Mouse (Mus musculus) adrenal gland, adult 8-10 months (tissue): ENCODE measurements around the gene Zfp36. TPM values are rescaled to one million over a fixed set of nuclear protein-coding genes. Genes with fewer than 3 reads are reported as not detected.

Source experiments
- DNase-seq: peaks from one replicate; pipeline ENCODE4 v3.0.0; 2022
- total RNA-seq, 4 experiments: library from RNA; stranded (reverse); gene quantifications; 2 replicates each; pipeline ENCODE4 v1.2.4; 2022

Zfp36 gene
- total RNA-seq, 4 experiments from 2014 or later: 12.8 to 33.6 (median 21.5) TPM

GRCm38 (mm10) chr7:28367663-28368275 is 12.3 kb downstream of the Zfp36 start:
- no peak for DNase-seq

DNA sequence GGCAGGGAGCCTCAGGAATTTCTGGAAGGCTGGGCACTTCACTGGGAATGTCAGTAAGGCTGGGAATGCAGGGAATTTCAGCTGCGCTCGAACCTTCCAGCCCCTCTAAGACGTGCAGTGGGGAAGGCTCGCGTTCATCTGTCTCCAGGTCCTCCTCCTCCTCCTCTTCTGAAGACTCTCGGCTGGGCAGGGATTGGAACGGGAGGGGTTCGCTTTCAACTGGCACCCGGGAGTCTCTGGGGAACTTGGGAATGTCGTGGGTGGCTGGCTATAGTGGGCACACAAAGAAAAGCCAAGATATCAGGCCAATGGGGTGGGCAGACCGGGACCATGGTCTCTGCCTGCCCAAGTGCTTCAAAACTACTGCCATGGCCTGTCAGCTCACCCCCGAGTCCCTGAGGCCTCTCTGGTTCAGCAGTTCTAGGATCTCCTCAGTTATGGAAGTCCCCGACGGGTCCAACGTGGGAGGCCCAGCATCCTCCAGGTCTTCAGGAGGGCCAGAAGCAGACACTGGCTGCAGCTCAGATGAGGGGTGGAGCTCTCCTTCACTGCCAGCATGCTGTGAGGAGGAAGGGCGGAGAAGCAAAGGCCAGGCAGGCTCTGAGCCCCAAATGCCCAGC is 17.5 kb downstream of the Zfp36 start:
- no peak for DNase-seq

- DNase-seq: no peak
Observed at GRCm38 (mm10) chr7:28361647-28362341, 18.3 kb downstream of the Zfp36 start.

- DNase-seq: no peak
Observed at GRCm38 (mm10) chr7:28360291-28360690, 19.8 kb downstream of the Zfp36 start.

DNA sequence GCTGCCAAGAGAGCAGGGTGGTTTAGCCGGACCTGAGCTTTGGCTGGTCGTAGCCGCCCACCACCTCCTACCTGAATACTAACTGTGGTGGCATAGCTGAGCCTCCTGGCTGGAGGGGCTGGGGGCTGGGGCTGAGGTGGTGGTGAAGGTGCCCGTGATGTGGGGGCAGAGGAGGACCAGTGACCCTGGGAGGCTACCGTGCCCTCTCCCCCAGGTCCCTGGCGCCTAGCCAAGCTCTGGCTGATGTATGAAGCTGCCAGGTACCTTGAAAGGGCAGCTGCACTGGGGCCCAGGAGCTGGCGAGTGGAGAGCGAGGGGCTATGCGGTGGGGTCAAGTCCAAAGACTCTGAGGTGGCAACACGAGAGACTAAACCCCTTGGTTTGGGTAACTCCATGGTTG is 20.2 kb downstream of the Zfp36 start:
- DNase-seq: no peak

GRCm38 (mm10) chr7:28358431-28358830 is 21.6 kb downstream of the Zfp36 start:
- DNase-seq: no peak

- DNase-seq: peak; percentile 50
Observed at GRCm38 (mm10) chr7:28357984-28358383, 22.1 kb downstream of the Zfp36 start.

DNA sequence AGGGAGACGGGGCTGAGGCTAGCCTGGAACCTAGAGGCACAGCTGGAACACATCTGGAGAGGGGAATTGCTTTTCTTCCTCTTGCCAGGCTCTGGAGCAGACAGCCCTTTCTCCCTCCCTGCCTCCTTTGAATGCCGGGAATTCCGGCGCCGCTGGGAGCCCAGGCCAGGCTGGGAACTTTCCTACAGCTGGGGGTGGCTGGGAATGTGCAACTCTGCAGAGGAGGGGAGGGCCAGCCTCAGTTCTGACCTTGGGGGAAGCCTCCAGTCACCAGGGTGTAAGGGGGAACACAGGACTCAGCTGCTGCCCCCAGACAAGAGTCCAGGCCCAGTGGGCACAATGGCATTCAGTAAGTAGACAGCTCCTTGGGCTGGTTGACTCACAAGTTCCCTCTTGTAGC is 23.1 kb downstream of the Zfp36 start:
- DNase-seq: no peak

GRCm38 (mm10) chr7:28355221-28355620 is 24.8 kb downstream of the Zfp36 start:
- DNase-seq: no peak

GRCm38 (mm10) chr7:28354596-28354995 is 25.5 kb downstream of the Zfp36 start:
- no peak for DNase-seq

DNA sequence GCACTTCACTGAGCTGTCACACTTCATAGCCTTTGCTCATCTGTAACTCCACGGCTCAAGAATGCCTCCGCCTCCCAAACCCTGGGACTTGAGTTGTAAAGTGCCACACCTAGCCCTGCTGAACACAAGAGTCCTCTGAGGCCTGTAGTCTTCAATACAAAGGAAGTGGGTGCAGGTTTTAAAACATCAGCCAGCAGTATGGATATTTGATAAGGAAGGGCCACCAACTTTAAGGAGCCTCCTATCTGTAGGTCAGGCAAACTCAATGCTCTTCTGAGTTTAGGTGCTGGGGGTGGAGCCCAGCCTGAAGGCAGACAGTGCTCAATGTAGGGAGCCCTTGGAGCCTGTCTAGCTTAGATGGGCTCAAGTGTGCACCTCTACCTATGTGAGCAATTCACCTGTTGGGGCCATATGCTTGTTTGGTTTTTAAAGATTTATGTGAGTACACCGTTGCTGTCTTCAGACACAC is 25.9 kb downstream of the Zfp36 start:
- DNase-seq: no peak

DNA sequence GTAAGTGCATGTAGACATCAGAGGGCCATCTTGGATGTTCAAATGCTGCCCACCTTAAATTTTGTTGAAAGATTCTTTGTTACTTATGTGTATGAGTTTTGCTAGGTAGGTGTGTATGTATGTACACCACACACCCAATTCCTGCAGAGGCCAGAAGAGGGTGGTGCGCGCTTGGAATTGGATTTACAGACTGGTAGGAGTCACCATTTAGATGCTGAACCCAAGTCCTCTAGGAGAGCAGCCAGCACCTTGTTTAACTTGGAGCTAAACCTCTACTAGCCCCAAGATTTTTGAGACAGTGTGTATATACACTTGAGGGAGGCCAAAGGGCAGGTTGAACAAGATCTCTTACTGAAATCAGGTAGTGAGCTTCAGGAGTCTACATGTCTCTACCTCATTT is 26.8 kb downstream of the Zfp36 start:
- no peak for DNase-seq

- no peak for DNase-seq
Observed at GRCm38 (mm10) chr7:28351676-28352191, 28.3 kb downstream of the Zfp36 start.

DNA sequence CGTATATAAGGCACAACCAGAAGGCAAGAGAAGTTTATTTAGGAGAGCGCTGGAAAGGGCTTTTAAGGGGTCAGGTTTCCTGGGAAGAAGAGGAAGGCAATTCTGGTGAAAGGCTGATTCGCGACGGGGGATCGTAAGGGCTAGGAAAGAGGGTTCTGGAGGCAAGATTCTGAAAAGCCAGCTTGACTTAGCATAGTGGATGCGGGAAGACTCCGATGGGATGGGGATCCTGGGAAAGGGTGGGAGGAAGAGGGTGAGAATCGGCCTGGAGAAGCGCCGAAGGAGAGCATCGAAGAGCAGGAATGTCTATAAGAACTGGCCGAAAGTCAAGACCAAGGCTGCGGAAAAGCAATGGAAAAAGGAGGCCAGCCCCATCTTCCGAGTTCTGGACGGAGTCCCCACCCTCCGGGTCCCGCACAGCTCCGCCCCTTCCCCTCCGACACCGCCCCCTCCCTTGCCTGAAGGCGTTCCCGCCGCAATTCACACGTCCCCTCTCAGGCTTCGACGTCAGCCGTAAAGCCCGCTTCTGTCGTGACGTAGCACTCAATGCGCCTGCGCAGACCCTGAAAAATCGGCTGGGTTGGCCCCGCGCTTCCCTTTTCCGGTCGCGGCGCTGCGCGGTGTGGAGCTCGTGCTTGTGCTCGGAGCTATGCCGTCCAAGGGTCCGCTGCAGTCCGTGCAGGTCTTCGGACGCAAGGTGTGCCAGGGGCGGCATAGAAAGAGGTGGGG is 29.7 kb downstream of the Zfp36 start, which contains the start of gene Rps16:
Rps16 (plus strand) TSS at position 498 of the 729 bp plus-strand sequence.
- DNase-seq: peak; percentile 97

- no peak for DNase-seq
Observed at GRCm38 (mm10) chr7:28348601-28349000, 31.5 kb downstream of the Zfp36 start.

- DNase-seq: peak; percentile 76
Observed at GRCm38 (mm10) chr7:28347746-28348145, 32.3 kb downstream of the Zfp36 start.

DNA sequence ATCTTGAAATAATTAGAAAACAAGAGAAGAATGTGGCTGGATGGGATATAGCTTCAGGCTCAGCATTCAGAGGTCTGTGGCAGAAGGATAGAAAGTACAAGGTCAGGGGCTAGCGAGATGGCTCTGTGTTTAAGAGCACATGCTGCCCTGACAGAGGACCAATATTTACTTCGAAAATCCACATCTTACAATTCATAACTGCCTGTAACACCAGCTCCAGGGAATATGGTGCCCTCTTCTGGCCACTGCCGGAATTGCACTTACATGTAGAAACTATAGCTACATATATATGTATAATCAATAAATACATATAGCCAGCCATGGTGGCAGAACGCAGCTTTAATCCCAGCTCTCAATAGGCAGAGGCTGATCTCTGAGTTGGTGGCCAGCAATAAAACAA is 35.4 kb downstream of the Zfp36 start:
- no peak for DNase-seq

GRCm38 (mm10) chr7:28341381-28341780 is 38.7 kb downstream of the Zfp36 start:
- no peak for DNase-seq

DNA sequence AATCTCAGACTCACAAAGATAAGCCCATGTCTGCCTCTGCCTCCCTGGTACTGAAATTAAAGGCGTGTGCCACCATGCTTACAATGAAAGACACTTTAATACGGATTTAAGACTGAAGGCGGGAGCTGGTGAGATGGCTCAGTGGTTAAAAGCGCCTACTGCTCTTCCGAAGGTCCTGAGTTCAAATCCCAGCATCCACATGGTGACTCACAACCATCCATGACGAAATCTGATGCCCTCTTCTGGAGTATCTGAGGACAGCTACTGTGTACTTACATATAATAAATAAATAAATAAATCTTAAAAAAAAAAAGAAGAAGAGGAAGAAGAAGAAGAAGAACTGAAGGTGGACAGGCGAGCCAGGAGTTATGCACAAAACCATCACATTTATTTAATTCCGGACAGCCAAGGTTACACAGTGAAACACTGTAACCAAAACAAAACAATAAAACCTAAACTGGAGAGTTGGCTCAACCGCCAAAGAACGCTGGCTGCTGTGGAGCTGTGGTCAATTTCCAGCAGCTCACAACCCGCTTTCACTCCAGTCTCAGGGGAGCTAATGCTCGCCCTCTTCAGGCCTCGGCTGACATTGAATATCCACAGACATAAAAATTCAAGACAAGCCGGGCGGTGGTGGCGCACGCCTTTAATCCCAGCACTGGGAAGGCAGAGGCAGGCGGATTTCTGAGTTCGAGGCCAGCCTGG is 40.7 kb downstream of the Zfp36 start:
- peak; percentile 70 for DNase-seq

GRCm38 (mm10) chr7:28338108-28338998 is 41.7 kb downstream of the Zfp36 start, which contains the start of gene Supt5:
Gene Supt5 (minus strand): TSS chr7:28338746.
- DNase-seq: peak; percentile 97

- DNase-seq: no peak
Observed at GRCm38 (mm10) chr7:28335471-28335870, 44.6 kb downstream of the Zfp36 start.
